Mouse (Mus musculus): ENCODE measurements around the gene Rab8a. TPM values are rescaled to one million over a fixed set of nuclear protein-coding genes. Genes with fewer than 3 reads are reported as not detected.

The Rab8a gene
- polyA plus RNA-seq, 1 experiment from 2014 or later: 57.3 TPM

GRCm38 (mm10) chr8:72218781-72219540 lies 58.0 kb downstream of the Rab8a start:
- no peak overlapping the region for H3K9ac ChIP-seq (replicated peaks)

GRCm38 (mm10) chr8:72219541-72220363 lies 58.8 kb downstream of the Rab8a start, which contains the start of gene Fam32a:
TSS of gene Fam32a (plus strand) at chr8:72219730.
- Histone ChIP-seq H3K9me3 (ENCODE audit: low read length) (no peaks in the 10 kb centered on the region), H3K4me2 (ENCODE audit: low read depth, low read length) (peak within 1 kb of the TSS; percentile 82), H3K9ac (replicated peaks) (peak within 1 kb of the TSS; percentile 80), H3K4me1 (ENCODE audit: insufficient read depth) (peaks cover 12% of the 10 kb centered on the region; the same call in 1 of the 2 replicates), H3K27me3 (ENCODE audit: insufficient read depth, low read length) (no peaks in the 10 kb centered on the region), H3K27ac (ENCODE audit: low read depth) (peak within 1 kb of the TSS; percentile 88), H3K36me3 (replicated peaks; ENCODE audit: insufficient read depth, low read length) (peaks cover 28% of the 10 kb centered on the region), H3K4me3 (ENCODE audit: low read depth, low read length) (peak within 1 kb of the TSS; percentile 73)
- WGBS (ENCODE audit: insufficient replicate concordance): 7% methylated on average over 39 of the region's 39 CpGs
- peak; percentile 94 for DNase-seq
- peak; percentile 95 for ATAC-seq
- TF ChIP-seq EP300 (IDR thresholded peaks at IDR 0.05; ENCODE audit: low read depth) (peak; percentile 47; the same call in 1 of the 2 replicates), CTCF (IDR thresholded peaks at IDR 0.05; ENCODE audit: low read depth) (no peak)

More at GRCm38 (mm10) chr8:72218781-72219540, 58.0 kb downstream of the Rab8a start:
- Histone ChIP-seq H3K4me3 (ENCODE audit: low read depth, low read length) (peak overlapping the region; percentile 73), H3K36me3 (replicated peaks; ENCODE audit: insufficient read depth, low read length) (peaks cover 25% of the 10 kb centered on the region), H3K4me2 (ENCODE audit: low read depth, low read length) (peak overlapping the region; percentile 82), H3K4me1 (ENCODE audit: insufficient read depth) (peaks cover 12% of the 10 kb centered on the region; the same call in 1 of the 2 replicates), H3K27ac (ENCODE audit: low read depth) (peak overlapping the region; percentile 35; the same call in 1 of the 2 replicates), H3K9me3 (ENCODE audit: low read length) (no peaks in the 10 kb centered on the region), H3K27me3 (ENCODE audit: insufficient read depth, low read length) (no peaks in the 10 kb centered on the region)
- WGBS (ENCODE audit: insufficient replicate concordance): 66% methylated on average over 9 of the region's 10 CpGs
- TF ChIP-seq CTCF (IDR thresholded peaks at IDR 0.05; ENCODE audit: low read depth): no peak
- no peak for TF ChIP-seq EP300 (IDR thresholded peaks at IDR 0.05; ENCODE audit: low read depth)
- ATAC-seq (no peak), DNase-seq (no peak)

GRCm38 (mm10) chr8:72220758-72221157 lies 59.8 kb downstream of the Rab8a start:
- Histone ChIP-seq H3K4me1 (ENCODE audit: insufficient read depth) (peaks cover 12% of the 10 kb centered on the region; the same call in 1 of the 2 replicates), H3K36me3 (replicated peaks; ENCODE audit: insufficient read depth, low read length) (peaks cover 28% of the 10 kb centered on the region), H3K27ac (ENCODE audit: low read depth) (peak overlapping the region; percentile 88; the same call in 1 of the 2 replicates), H3K9me3 (ENCODE audit: low read length) (no peaks in the 10 kb centered on the region), H3K4me2 (ENCODE audit: low read depth, low read length) (peak overlapping the region; percentile 82), H3K27me3 (ENCODE audit: insufficient read depth, low read length) (no peaks in the 10 kb centered on the region), H3K9ac (replicated peaks) (peak overlapping the region; percentile 80), H3K4me3 (ENCODE audit: low read depth, low read length) (peak overlapping the region; percentile 73)
- ATAC-seq (no peak), DNase-seq (peak; percentile 13)
- TF ChIP-seq EP300 (IDR thresholded peaks at IDR 0.05; ENCODE audit: low read depth): no peak
- TF ChIP-seq CTCF (IDR thresholded peaks at IDR 0.05; ENCODE audit: low read depth): peak; percentile 52
- WGBS (ENCODE audit: insufficient replicate concordance): 75% methylated on average over 4 of the region's 4 CpGs

GRCm38 (mm10) chr8:72222656-72223055 lies 61.7 kb downstream of the Rab8a start:
- H3K4me3 ChIP-seq (ENCODE audit: low read depth, low read length): no peak overlapping the region
- peaks cover 9% of the 10 kb centered on the region; the same call in 1 of the 2 replicates for H3K4me1 ChIP-seq (ENCODE audit: insufficient read depth)
- WGBS (ENCODE audit: insufficient replicate concordance): 90% methylated on average over 5 of the region's 5 CpGs
- H3K27me3 ChIP-seq (ENCODE audit: insufficient read depth, low read length): no peaks in the 10 kb centered on the region
- H3K9ac ChIP-seq (replicated peaks): no peak overlapping the region
- TF ChIP-seq EP300 (IDR thresholded peaks at IDR 0.05; ENCODE audit: low read depth) (no peak), CTCF (IDR thresholded peaks at IDR 0.05; ENCODE audit: low read depth) (no peak)
- H3K27ac ChIP-seq (ENCODE audit: low read depth): no peak overlapping the region
- H3K4me2 ChIP-seq (ENCODE audit: low read depth, low read length): no peak overlapping the region
- peaks cover 28% of the 10 kb centered on the region for H3K36me3 ChIP-seq (replicated peaks; ENCODE audit: insufficient read depth, low read length)
- no peak for DNase-seq
- no peak for ATAC-seq
- no peaks in the 10 kb centered on the region for H3K9me3 ChIP-seq (ENCODE audit: low read length)

Other genes with a start within 250 kb of the Rab8a start
- gene Zfp961, start 210.2 kb upstream of the Rab8a start, polyA plus RNA-seq (2015; fragmentation: Nextera tagmentation; extraction: Ambion mirVana): 5.0 and 5.6 TPM in 2 replicates
- 4.8 and 5.8 TPM in 2 replicates for gene Cyp4f18, start 151.6 kb upstream of the Rab8a start, polyA plus RNA-seq (2015; fragmentation: Nextera tagmentation; extraction: Ambion mirVana)
- not detected in 2 replicates for gene Olfr372, start 120.0 kb upstream of the Rab8a start, polyA plus RNA-seq (2015; fragmentation: Nextera tagmentation; extraction: Ambion mirVana)
- gene Olfr373, start 78.0 kb upstream of the Rab8a start, polyA plus RNA-seq (2015; fragmentation: Nextera tagmentation; extraction: Ambion mirVana): 0.02 TPM in 1 of 2 replicates, not detected in the other
- gene Olfr374, start 54.2 kb upstream of the Rab8a start, polyA plus RNA-seq (2015; fragmentation: Nextera tagmentation; extraction: Ambion mirVana): not detected in 2 replicates
- gene Tpm4, start 26.2 kb upstream of the Rab8a start, polyA plus RNA-seq (2015; fragmentation: Nextera tagmentation; extraction: Ambion mirVana): 80.0 and 86.6 TPM in 2 replicates
- 0.59 and 0.68 TPM in 2 replicates for gene Hsh2d, start 28.4 kb downstream of the Rab8a start, polyA plus RNA-seq (2015; fragmentation: Nextera tagmentation; extraction: Ambion mirVana)
- gene Cib3, start 51.6 kb downstream of the Rab8a start, polyA plus RNA-seq (2015; fragmentation: Nextera tagmentation; extraction: Ambion mirVana): not detected in 2 replicates
- not detected in 2 replicates for gene Gm11034, start 52.4 kb downstream of the Rab8a start, polyA plus RNA-seq (2015; fragmentation: Nextera tagmentation; extraction: Ambion mirVana)
- gene Fam32a, start 58.5 kb downstream of the Rab8a start, polyA plus RNA-seq (2015; fragmentation: Nextera tagmentation; extraction: Ambion mirVana): 27.5 and 28.4 TPM in 2 replicates
- 40.7 and 41.7 TPM in 2 replicates for gene Ap1m1, start 78.8 kb downstream of the Rab8a start, polyA plus RNA-seq (2015; fragmentation: Nextera tagmentation; extraction: Ambion mirVana)
- gene Gm10282, start 144.1 kb downstream of the Rab8a start, polyA plus RNA-seq (2015; fragmentation: Nextera tagmentation; extraction: Ambion mirVana): 6.3 and 6.4 TPM in 2 replicates
- 5.6 and 7.4 TPM in 2 replicates for gene Klf2, start 157.8 kb downstream of the Rab8a start, polyA plus RNA-seq (2015; fragmentation: Nextera tagmentation; extraction: Ambion mirVana)

Measured in liver, postnatal 0 days (tissue).